Comparison of ENCODE assay signal across 13 mouse cellular contexts in the genomic region with DNA sequence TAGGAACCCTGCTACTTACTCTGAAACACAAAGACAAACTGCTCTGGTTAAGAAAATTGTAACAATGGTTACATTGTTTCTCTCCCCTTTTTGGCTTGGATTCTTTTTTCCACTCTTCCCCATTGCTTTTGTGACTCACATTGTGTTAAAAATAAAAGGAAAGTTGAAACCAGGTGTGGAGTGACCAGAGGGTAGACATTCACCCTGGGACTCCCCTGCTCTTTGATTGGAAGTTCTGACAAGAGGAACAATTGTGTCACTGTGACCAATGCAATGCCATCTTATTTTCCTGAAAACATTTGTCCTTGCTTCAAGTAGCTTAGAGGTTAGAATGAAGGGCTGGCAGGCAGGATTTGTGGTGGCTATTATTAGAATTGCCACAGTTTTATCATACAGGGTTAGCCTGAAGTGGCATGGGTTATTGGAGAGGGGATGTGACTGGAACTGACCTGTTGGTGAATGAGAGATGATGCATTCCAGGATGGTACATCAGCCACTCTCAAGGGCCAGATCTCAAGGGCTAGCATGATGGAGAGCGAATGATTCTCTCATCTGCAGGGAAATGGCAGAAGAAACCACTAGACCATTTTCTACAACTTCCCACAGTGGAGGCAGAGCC.
DNase-seq lines count a peak whose midpoint lies in the region; ATAC-seq and TF ChIP-seq lines count a peak whose summit lies in the region.
"Had no signal": no experiment of that assay in that cellular context is flagged by ENCODE, and none has a peak within 500 bp of the region (broad histone marks: within the 10 kb centered on the region; RNA-seq: fewer than 3 reads in every experiment).

No protein-coding gene starts in this region.

- H3K4me2 ChIP-seq in kidney, embryonic 14.5 days (replicated peaks; ENCODE audit: low read depth, low read length) = no peak overlapping the region
- H3K4me2 ChIP-seq in heart, embryonic 14.5 days (ENCODE audit: low read length) = no peak overlapping the region
- H3K4me2 ChIP-seq: limb, embryonic 15.5 days had no signal

- no peak for DNase-seq in kidney, postnatal 25 days
- DNase-seq in ZHBTc4 (ENCODE audit: low read depth, low spot score) = peak; percentile 40
- DNase-seq in left cerebral cortex, adult 18-20 months (ENCODE audit: low spot score in 2 of 2) = no peak
- no peak for DNase-seq in right cerebral cortex, adult 2 months (ENCODE audit: low spot score in 2 of 2)
- DNase-seq in gastrocnemius, postnatal 25 days = no peak
- DNase-seq: adrenal gland, adult 8-10 months; cerebellum, adult 18-20 months; midbrain, embryonic 14.5 days had no signal

- H3K4me3 ChIP-seq in kidney, embryonic 14.5 days (ENCODE audit: low read length) = no peak overlapping the region
- no peak overlapping the region for H3K4me3 ChIP-seq in ES-Bruce4 (ENCODE audit: low read depth, low read length)
- H3K4me3 ChIP-seq in heart, embryonic 14.5 days (ENCODE audit: control insufficient read depth in 1 of 2, insufficient read depth in 1 of 2, low read depth in 1 of 2, low read length in 2 of 2) = no peak overlapping the region
- H3K4me3 ChIP-seq: limb, embryonic 15.5 days had no signal

- ATAC-seq in kidney, embryonic 14.5 days (ENCODE audit: low FRiP score, low TSS enrichment) = no peak
- ATAC-seq in heart, embryonic 14.5 days (ENCODE audit: insufficient number of reproducible peaks, insufficient read depth, low FRiP score, low read depth) = peak; percentile 84; the same call in 1 of the 2 replicates

- H3K27me3 ChIP-seq in kidney, embryonic 14.5 days (ENCODE audit: control insufficient read depth, insufficient read depth, low read length) = no peaks in the 10 kb centered on the region
- H3K27me3 ChIP-seq in ES-Bruce4 (ENCODE audit: control insufficient read depth, insufficient read depth, low read length, poor library complexity, severe bottlenecking) = no peaks in the 10 kb centered on the region
- no peaks in the 10 kb centered on the region for H3K27me3 ChIP-seq in heart, embryonic 14.5 days (ENCODE audit: control insufficient read depth, insufficient read depth, low read length)
- H3K27me3 ChIP-seq: limb, embryonic 15.5 days had no signal

- H3K4me1 ChIP-seq in kidney, embryonic 14.5 days (ENCODE audit: control insufficient read depth, insufficient read depth, low read length) = peaks cover 13% of the 10 kb centered on the region; the same call in 1 of the 2 replicates
- peaks cover 4% of the 10 kb centered on the region for H3K4me1 ChIP-seq in ES-Bruce4 (ENCODE audit: control insufficient read depth, insufficient read depth, low read length)
- peaks cover 16 to 26% of the 10 kb centered on the region in 2 experiments for H3K4me1 ChIP-seq in heart, embryonic 14.5 days (ENCODE audit: control insufficient read depth in 2 of 2, insufficient read depth in 2 of 2, low read length in 2 of 2)

- H3K9ac ChIP-seq in kidney, embryonic 14.5 days (ENCODE audit: low read depth, low read length) = no peak overlapping the region
- no peak overlapping the region for H3K9ac ChIP-seq in ES-Bruce4 (ENCODE audit: low read depth, poor library complexity, severe bottlenecking)
- H3K9ac ChIP-seq in heart, embryonic 14.5 days (ENCODE audit: low read length) = 0 out of 2 replicates have a peak overlapping the region, but pooled peaks have one; percentile 22
- H3K9ac ChIP-seq: limb, embryonic 15.5 days had no signal

- peak overlapping the region; percentile 27; the same call in 1 of the 2 replicates for H3K27ac ChIP-seq in kidney, embryonic 14.5 days (ENCODE audit: low read depth, low read length)
- peak overlapping the region; percentile 80 for H3K27ac ChIP-seq in ES-Bruce4 (ENCODE audit: insufficient read depth, low read length)
- H3K27ac ChIP-seq in heart, embryonic 14.5 days (replicated peaks in 1 of 2; ENCODE audit: control insufficient read depth in 1 of 2, insufficient read depth in 1 of 2, low read depth in 2 of 2, low read length in 2 of 2) = peak overlapping the region; percentile 85 to 94
- H3K27ac ChIP-seq: limb, embryonic 15.5 days had no signal

- TF ChIP-seq POLR2A in ES-Bruce4 (IDR thresholded peaks at IDR 0.05; ENCODE audit: insufficient read depth, low read length) = no peak

- 88% methylated on average over 1 of the region's 1 CpGs for WGBS in kidney, embryonic 14.5 days
- WGBS in heart, embryonic 14.5 days = 37% methylated on average over 1 of the region's 1 CpGs

- no peak for TF ChIP-seq EP300 in ES-Bruce4 (IDR thresholded peaks at IDR 0.05; ENCODE audit: insufficient read depth, low read depth, low read length)

- no peaks in the 10 kb centered on the region for H3K9me3 ChIP-seq in kidney, embryonic 14.5 days (ENCODE audit: control insufficient read depth, low read length)
- H3K9me3 ChIP-seq in ES-Bruce4 (replicated peaks; ENCODE audit: control insufficient read depth, insufficient read depth, low read length, poor library complexity, severe bottlenecking) = no peaks in the 10 kb centered on the region
- no peaks in the 10 kb centered on the region for H3K9me3 ChIP-seq in heart, embryonic 14.5 days (ENCODE audit: control insufficient read depth, low read length)
- H3K9me3 ChIP-seq: G1E; limb, embryonic 15.5 days had no signal

- H3K36me3 ChIP-seq in kidney, embryonic 14.5 days (ENCODE audit: control insufficient read depth, insufficient read depth, low read length) = no peaks in the 10 kb centered on the region
- H3K36me3 ChIP-seq in ES-Bruce4 (ENCODE audit: control insufficient read depth, insufficient read depth, low read length, poor library complexity, severe bottlenecking) = no peaks in the 10 kb centered on the region
- no peaks in the 10 kb centered on the region for H3K36me3 ChIP-seq in heart, embryonic 14.5 days (ENCODE audit: control insufficient read depth, insufficient read depth, low read length)
- H3K36me3 ChIP-seq: G1E; limb, embryonic 15.5 days had no signal

- no peak for TF ChIP-seq CTCF in ES-Bruce4 (IDR thresholded peaks at IDR 0.05; ENCODE audit: low read depth, low read length)

Comparison
In these comparisons a context has a peak if more than half of its experiments do, and no peak if none do; other contexts are left out.
1. H3K27ac ChIP-seq: peak in every context shown above with its lines; median percentile 90 in heart, embryonic 14.5 days; 80 in ES-Bruce4; 27 in kidney, embryonic 14.5 days.